Mouse (Mus musculus): ENCODE measurements around the gene Myod1. TPM values are rescaled to one million over a fixed set of nuclear protein-coding genes. Genes with fewer than 3 reads are reported as not detected.

Myod1 gene
- polyA plus RNA-seq, 1 experiment from 2014 or later = 14.5 TPM

- H3K9me3 ChIP-seq = no peaks in the 10 kb centered on the region
- no peak overlapping the region for H3K4me2 ChIP-seq
- WGBS = 71% methylated on average over 3 of the region's 3 CpGs
- no peak overlapping the region for H3K4me3 ChIP-seq
- H3K9ac ChIP-seq = no peak overlapping the region
- peaks cover 14% of the 10 kb centered on the region for H3K4me1 ChIP-seq
- no peaks in the 10 kb centered on the region for H3K36me3 ChIP-seq
- ATAC-seq (ENCODE audit: insufficient number of reproducible peaks, insufficient read depth, low FRiP score, low TSS enrichment, low read depth) = no peak
- H3K27me3 ChIP-seq = peaks cover 50% of the 10 kb centered on the region
- H3K27ac ChIP-seq = no peak overlapping the region
Observed at GRCm38 (mm10) chr7:46401371-46402180, 25.3 kb downstream of the Myod1 start.

DNA sequence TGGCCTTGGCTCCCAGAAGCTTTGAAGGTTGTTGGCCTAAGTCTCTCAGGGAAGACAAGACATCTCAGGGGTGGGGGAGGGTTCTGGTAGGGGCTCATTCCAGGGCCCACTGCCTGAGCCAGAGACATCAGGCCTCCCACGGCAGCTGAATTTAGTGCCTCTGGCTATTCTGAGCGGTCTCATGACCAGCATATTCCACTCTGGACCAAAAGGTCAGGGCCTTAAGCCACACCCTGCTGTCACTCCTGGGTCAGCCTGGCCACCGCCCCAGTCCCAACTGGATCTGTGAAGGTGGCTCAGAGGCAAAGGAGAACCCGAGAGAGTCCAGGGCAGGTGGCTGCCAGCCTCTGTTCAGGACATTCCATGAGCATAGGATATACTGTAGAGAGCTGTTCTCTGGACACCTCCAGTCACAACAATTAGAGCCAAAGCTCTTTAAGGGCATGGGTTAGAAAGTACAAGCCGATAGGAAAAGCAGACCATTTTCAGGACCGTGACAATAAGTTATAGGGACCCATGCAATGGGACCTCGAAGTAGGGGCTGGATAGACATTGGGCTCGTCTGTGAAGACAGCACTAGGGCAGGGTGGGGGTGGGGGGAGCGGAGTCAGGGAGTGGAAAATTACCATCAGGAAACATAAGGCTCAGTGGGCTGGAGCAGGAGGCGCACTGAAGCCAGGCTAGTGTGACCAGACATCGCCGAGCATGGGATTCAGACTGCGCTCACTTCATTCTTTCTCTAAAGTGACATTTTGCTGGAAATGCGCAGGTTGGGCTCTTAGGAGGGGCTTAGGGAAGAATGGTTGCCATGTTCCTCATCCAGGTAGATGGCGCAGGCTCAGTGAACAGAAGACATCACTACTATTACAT, 27.6 kb downstream of the Myod1 start:
- Histone ChIP-seq H3K4me1 (no peaks in the 10 kb centered on the region), H3K4me2 (no peak overlapping the region), H3K27me3 (peaks cover 27% of the 10 kb centered on the region), H3K4me3 (no peak overlapping the region), H3K27ac (no peak overlapping the region), H3K9ac (no peak overlapping the region), H3K36me3 (no peaks in the 10 kb centered on the region), H3K9me3 (no peaks in the 10 kb centered on the region)
- no peak for ATAC-seq (ENCODE audit: insufficient number of reproducible peaks, insufficient read depth, low FRiP score, low TSS enrichment, low read depth)
- WGBS = 76% methylated on average over 15 of the region's 15 CpGs

DNA sequence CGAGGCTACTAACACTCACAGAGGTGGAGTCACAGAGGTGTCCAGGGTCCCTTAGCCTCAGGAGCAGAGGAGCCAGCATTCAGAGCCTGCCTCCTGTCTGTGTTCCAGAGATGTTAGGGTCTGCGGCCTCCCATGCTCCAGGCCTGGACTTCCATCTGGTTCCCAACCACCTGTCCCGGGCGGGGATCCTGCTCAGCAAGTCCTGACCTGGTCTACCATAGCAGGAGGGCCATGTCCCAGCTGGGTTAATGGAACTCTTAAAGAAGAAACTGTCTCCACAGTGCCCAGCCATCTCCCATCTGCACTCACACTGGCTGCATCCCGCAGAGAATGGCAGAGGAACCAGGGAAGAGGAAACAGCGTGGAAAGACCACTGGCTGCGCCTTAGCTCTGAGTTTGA, 28.5 kb downstream of the Myod1 start:
- H3K9ac ChIP-seq = no peak overlapping the region
- H3K36me3 ChIP-seq = no peaks in the 10 kb centered on the region
- no peak overlapping the region for H3K4me3 ChIP-seq
- H3K4me1 ChIP-seq = no peaks in the 10 kb centered on the region
- H3K4me2 ChIP-seq = no peak overlapping the region
- no peak for ATAC-seq (ENCODE audit: insufficient number of reproducible peaks, insufficient read depth, low FRiP score, low TSS enrichment, low read depth)
- H3K9me3 ChIP-seq = no peaks in the 10 kb centered on the region
- WGBS = 84% methylated on average over 7 of the region's 7 CpGs
- H3K27ac ChIP-seq = no peak overlapping the region
- H3K27me3 ChIP-seq = peaks cover 18% of the 10 kb centered on the region

GRCm38 (mm10) chr7:46408606-46409005, 32.3 kb downstream of the Myod1 start:
- Histone ChIP-seq H3K9me3 (no peaks in the 10 kb centered on the region), H3K9ac (no peak overlapping the region), H3K4me3 (no peak overlapping the region), H3K27me3 (0 out of 2 replicates have a peak, but pooled peaks cover 3% of the 10 kb centered on the region), H3K36me3 (no peaks in the 10 kb centered on the region), H3K4me1 (no peaks in the 10 kb centered on the region), H3K4me2 (no peak overlapping the region), H3K27ac (no peak overlapping the region)
- ATAC-seq (ENCODE audit: insufficient number of reproducible peaks, insufficient read depth, low FRiP score, low TSS enrichment, low read depth) = no peak; the same call in 1 of the 2 replicates
- 82% methylated on average over 9 of the region's 9 CpGs for WGBS

GRCm38 (mm10) chr7:46409204-46409789, 33.0 kb downstream of the Myod1 start:
- 45% methylated on average over 12 of the region's 12 CpGs for WGBS
- no peaks in the 10 kb centered on the region for H3K4me1 ChIP-seq

DNA sequence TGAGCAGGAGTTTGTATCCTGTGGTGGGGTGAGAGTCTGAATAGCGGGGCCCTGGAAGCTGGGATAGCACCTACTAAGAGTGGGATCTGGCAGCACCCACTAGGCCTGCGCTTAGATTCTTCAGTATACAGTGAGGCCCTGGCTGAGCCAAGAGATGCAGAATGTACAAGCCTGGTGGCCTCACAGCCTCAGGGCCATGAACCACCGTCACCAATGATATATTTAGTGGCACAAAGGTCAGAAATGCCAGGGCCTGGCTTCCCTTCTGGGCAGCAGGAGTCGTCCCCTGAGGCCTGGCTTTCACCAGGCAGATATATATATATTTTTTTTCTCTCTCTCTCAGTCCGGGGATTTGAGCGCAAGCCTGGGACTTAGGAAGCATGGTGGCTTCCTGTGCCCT, 34.5 kb downstream of the Myod1 start:
- H3K9ac ChIP-seq = no peak overlapping the region
- H3K9me3 ChIP-seq = no peaks in the 10 kb centered on the region
- no peaks in the 10 kb centered on the region for H3K36me3 ChIP-seq
- no peak overlapping the region for H3K4me3 ChIP-seq
- WGBS = 69% methylated on average over 6 of the region's 6 CpGs
- no peak for ATAC-seq (ENCODE audit: insufficient number of reproducible peaks, insufficient read depth, low FRiP score, low TSS enrichment, low read depth)
- no peak overlapping the region for H3K27ac ChIP-seq
- H3K4me2 ChIP-seq = no peak overlapping the region
- 0 out of 2 replicates have a peak, but pooled peaks cover 4% of the 10 kb centered on the region for H3K27me3 ChIP-seq
- no peaks in the 10 kb centered on the region for H3K4me1 ChIP-seq

More at GRCm38 (mm10) chr7:46409204-46409789, 33.0 kb downstream of the Myod1 start:
- Histone ChIP-seq H3K4me2 (no peak overlapping the region), H3K27me3 (0 out of 2 replicates have a peak, but pooled peaks cover 3% of the 10 kb centered on the region), H3K27ac (no peak overlapping the region), H3K4me3 (no peak overlapping the region), H3K36me3 (no peaks in the 10 kb centered on the region), H3K9me3 (no peaks in the 10 kb centered on the region), H3K9ac (no peak overlapping the region)
- no peak for ATAC-seq (ENCODE audit: insufficient number of reproducible peaks, insufficient read depth, low FRiP score, low TSS enrichment, low read depth)

- H3K36me3 ChIP-seq = no peaks in the 10 kb centered on the region
- H3K4me3 ChIP-seq = no peak overlapping the region
- no peak for ATAC-seq (ENCODE audit: insufficient number of reproducible peaks, insufficient read depth, low FRiP score, low TSS enrichment, low read depth)
- 75% methylated on average over 5 of the region's 5 CpGs for WGBS
- no peak overlapping the region for H3K4me2 ChIP-seq
- H3K4me1 ChIP-seq = no peaks in the 10 kb centered on the region
- no peak overlapping the region for H3K9ac ChIP-seq
- 0 out of 2 replicates have a peak, but pooled peaks cover 4% of the 10 kb centered on the region for H3K27me3 ChIP-seq
- H3K9me3 ChIP-seq = no peaks in the 10 kb centered on the region
- no peak overlapping the region for H3K27ac ChIP-seq
Observed at GRCm38 (mm10) chr7:46412823-46413222, 36.5 kb downstream of the Myod1 start.

GRCm38 (mm10) chr7:46413959-46414725, 37.9 kb downstream of the Myod1 start:
- no peak for ATAC-seq (ENCODE audit: insufficient number of reproducible peaks, insufficient read depth, low FRiP score, low TSS enrichment, low read depth)
- Histone ChIP-seq H3K4me1 (no peaks in the 10 kb centered on the region), H3K9ac (no peak overlapping the region), H3K4me3 (no peak overlapping the region), H3K36me3 (no peaks in the 10 kb centered on the region), H3K27ac (no peak overlapping the region), H3K27me3 (0 out of 2 replicates have a peak, but pooled peaks cover 4% of the 10 kb centered on the region), H3K4me2 (no peak overlapping the region), H3K9me3 (no peaks in the 10 kb centered on the region)
- WGBS = 67% methylated on average over 6 of the region's 6 CpGs

DNA sequence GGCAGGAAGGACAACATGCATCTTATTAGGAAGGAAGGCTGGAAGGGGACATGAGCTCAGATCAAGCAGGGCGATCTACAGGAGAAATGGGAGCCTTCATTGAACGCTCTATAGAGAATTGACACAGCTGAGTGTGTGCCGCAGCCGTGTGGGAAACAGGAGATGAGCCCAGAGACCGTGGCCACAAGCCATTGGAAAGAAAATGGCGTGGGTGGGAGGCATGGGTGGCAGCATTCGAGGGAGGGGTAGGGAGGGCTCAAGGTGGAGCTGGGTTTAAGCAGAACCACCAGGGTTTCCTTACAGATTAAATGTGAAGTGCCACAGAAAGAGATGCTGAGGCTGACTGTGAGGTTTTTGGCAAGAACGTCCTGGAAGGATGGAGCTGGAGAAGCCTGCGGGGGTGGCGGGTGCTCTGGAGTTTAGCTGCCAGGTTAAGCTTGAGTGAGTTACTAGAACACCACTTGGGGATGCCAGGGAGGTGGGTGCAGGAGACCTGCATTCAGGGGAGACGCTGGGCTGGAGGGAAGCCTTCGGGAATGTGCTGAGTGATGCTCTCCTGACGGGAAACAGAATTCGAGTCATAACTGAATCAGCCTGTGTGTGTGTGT, 39.6 kb downstream of the Myod1 start:
- no peak overlapping the region for H3K4me2 ChIP-seq
- H3K4me3 ChIP-seq = no peak overlapping the region
- ATAC-seq (ENCODE audit: insufficient number of reproducible peaks, insufficient read depth, low FRiP score, low TSS enrichment, low read depth) = no peak
- H3K4me1 ChIP-seq = no peaks in the 10 kb centered on the region
- H3K9me3 ChIP-seq = no peaks in the 10 kb centered on the region
- H3K36me3 ChIP-seq = no peaks in the 10 kb centered on the region
- H3K9ac ChIP-seq = no peak overlapping the region
- 69% methylated on average over 14 of the region's 14 CpGs for whole genome bisulfite sequencing
- H3K27ac ChIP-seq = no peak overlapping the region
- H3K27me3 ChIP-seq = 0 out of 2 replicates have a peak, but pooled peaks cover 4% of the 10 kb centered on the region

GRCm38 (mm10) chr7:46417467-46417866, 41.2 kb downstream of the Myod1 start:
- Histone ChIP-seq H3K9ac (no peak overlapping the region), H3K4me2 (no peak overlapping the region), H3K4me1 (no peaks in the 10 kb centered on the region), H3K27ac (no peak overlapping the region), H3K36me3 (no peaks in the 10 kb centered on the region), H3K9me3 (no peaks in the 10 kb centered on the region), H3K4me3 (no peak overlapping the region), H3K27me3 (0 out of 2 replicates have a peak, but pooled peaks cover 4% of the 10 kb centered on the region)
- WGBS = 78% methylated on average over 7 of the region's 7 CpGs
- no peak for ATAC-seq (ENCODE audit: insufficient number of reproducible peaks, insufficient read depth, low FRiP score, low TSS enrichment, low read depth)

Measured in embryonic facial prominence, embryonic 13.5 days (tissue).